Mouse (Mus musculus) adrenal gland, adult 8-10 months (tissue): ENCODE results near the gene Hoxd12. TPM values are rescaled to one million over a fixed set of nuclear protein-coding genes. Genes with fewer than 3 reads are reported as not detected.

ENCODE experiments used
- DNase-seq: peaks from one replicate; pipeline ENCODE4 v3.0.0; 2022
- total RNA-seq, 4 experiments: library from RNA; stranded (reverse); gene quantifications; 2 replicates each; pipeline ENCODE4 v1.2.4; 2022

The Hoxd12 gene
- total RNA-seq, 4 experiments from 2014 or later = not detected

GRCm38 (mm10) chr2:74695813-74696430 is 21.1 kb downstream of the Hoxd12 start:
- no peak for DNase-seq

- no peak for DNase-seq
Observed at GRCm38 (mm10) chr2:74696442-74697335, 21.9 kb downstream of the Hoxd12 start.

GRCm38 (mm10) chr2:74697567-74698121 is 22.8 kb downstream of the Hoxd12 start, which contains the start of gene Hoxd9:
Gene Hoxd9 (plus strand): TSS chr2:74697727.
- DNase-seq = peak; percentile 60

GRCm38 (mm10) chr2:74698201-74699052 is 23.6 kb downstream of the Hoxd12 start:
- no peak for DNase-seq

GRCm38 (mm10) chr2:74699053-74699430 is 24.2 kb downstream of the Hoxd12 start:
- DNase-seq = no peak

GRCm38 (mm10) chr2:74699664-74700545 is 25.1 kb downstream of the Hoxd12 start:
- no peak for DNase-seq

GRCm38 (mm10) chr2:74700546-74701112 is 25.8 kb downstream of the Hoxd12 start:
- DNase-seq = no peak

GRCm38 (mm10) chr2:74701949-74702819 is 27.4 kb downstream of the Hoxd12 start:
- DNase-seq = peak; percentile 44

GRCm38 (mm10) chr2:74702820-74703219 is 28.0 kb downstream of the Hoxd12 start:
- DNase-seq = no peak

- no peak for DNase-seq
Observed at GRCm38 (mm10) chr2:74703317-74703716, 28.5 kb downstream of the Hoxd12 start.

GRCm38 (mm10) chr2:74703720-74704392 is 29.0 kb downstream of the Hoxd12 start:
- no peak for DNase-seq

GRCm38 (mm10) chr2:74704393-74704998 is 29.7 kb downstream of the Hoxd12 start, which contains the start of gene Hoxd8:
Gene Hoxd8 (plus strand): TSS chr2:74704615.
- DNase-seq = peak; percentile 68

GRCm38 (mm10) chr2:74704999-74705466 is 30.2 kb downstream of the Hoxd12 start:
- no peak for DNase-seq

- DNase-seq = peak; percentile 63
Observed at GRCm38 (mm10) chr2:74705467-74706089, 30.8 kb downstream of the Hoxd12 start.

GRCm38 (mm10) chr2:74706393-74706960 is 31.7 kb downstream of the Hoxd12 start:
- no peak for DNase-seq

- no peak for DNase-seq
Observed at GRCm38 (mm10) chr2:74707599-74707998, 32.8 kb downstream of the Hoxd12 start.

- DNase-seq = peak; percentile 70
Observed at GRCm38 (mm10) chr2:74708676-74709075, 33.9 kb downstream of the Hoxd12 start.
